Mouse (Mus musculus) ES-Bruce4 (cell line): ENCODE data around the gene Cyp2c23.

Experiments
- CTCF ChIP-seq: IDR thresholded peaks from one replicate; pipeline ENCODE4 v1.8.1; 2011; ENCODE audit warnings: low read depth, low read length
- POLR2A ChIP-seq: IDR thresholded peaks from one replicate; pipeline ENCODE4 v1.8.1; 2011; ENCODE audit warnings: low read length; ENCODE audit not compliant: insufficient read depth

GRCm38 (mm10) chr19:43980711-43981110 is 48.3 kb downstream of the Cyp2c23 start:
- no peak for TF ChIP-seq POLR2A
- no peak for TF ChIP-seq CTCF
